Mouse (Mus musculus) yolk sac, embryonic 10.5 days (tissue): ENCODE measurements around the gene St3gal5.
"Not testable (repeated sequence)": the region's sequence is repeated elsewhere in the genome, so short reads cannot be mapped to it uniquely, and the experiment has no call there.

ENCODE experiments used
- DNase-seq: peaks from one replicate; pipeline ENCODE4 v3.0.0-alpha.2; 2017; ENCODE audit warnings: low spot score

Gene St3gal5

GRCm38 (mm10) chr6:72097181-72097995, at the start of gene St3gal5:
Gene St3gal5 (plus strand): TSS chr6:72097592.
- DNase-seq, result peak; percentile 94

- no peak for DNase-seq
Measured at GRCm38 (mm10) chr6:72048643-72049042, 48.7 kb upstream of the St3gal5 start.

GRCm38 (mm10) chr6:72049941-72050340, 47.5 kb upstream of the St3gal5 start:
- DNase-seq, result no peak

GRCm38 (mm10) chr6:72050827-72051226, 46.6 kb upstream of the St3gal5 start:
- DNase-seq, result no peak

- DNase-seq, result no peak
Measured at GRCm38 (mm10) chr6:72051247-72051646, 46.1 kb upstream of the St3gal5 start.

GRCm38 (mm10) chr6:72051757-72052156, 45.6 kb upstream of the St3gal5 start:
- DNase-seq, result no peak

GRCm38 (mm10) chr6:72056548-72056947, 40.8 kb upstream of the St3gal5 start:
- no peak for DNase-seq

GRCm38 (mm10) chr6:72058398-72058889, 38.9 kb upstream of the St3gal5 start:
- no peak for DNase-seq

- DNase-seq, result not testable (repeated sequence)
Measured at GRCm38 (mm10) chr6:72060677-72061076, 36.7 kb upstream of the St3gal5 start.

GRCm38 (mm10) chr6:72063718-72064117, 33.7 kb upstream of the St3gal5 start:
- DNase-seq, result no peak

- DNase-seq, result no peak
Measured at GRCm38 (mm10) chr6:72065988-72066387, 31.4 kb upstream of the St3gal5 start.

GRCm38 (mm10) chr6:72068436-72068835, 29.0 kb upstream of the St3gal5 start:
- DNase-seq, result no peak

- no peak for DNase-seq
Measured at GRCm38 (mm10) chr6:72071281-72071870, 26.0 kb upstream of the St3gal5 start.

GRCm38 (mm10) chr6:72073781-72074180, 23.6 kb upstream of the St3gal5 start:
- DNase-seq, result no peak

- no peak for DNase-seq
Measured at GRCm38 (mm10) chr6:72076512-72076911, 20.9 kb upstream of the St3gal5 start.

- no peak for DNase-seq
Measured at GRCm38 (mm10) chr6:72078178-72078577, 19.2 kb upstream of the St3gal5 start.

- no peak for DNase-seq
Measured at GRCm38 (mm10) chr6:72081318-72082024, 15.9 kb upstream of the St3gal5 start.

- no peak for DNase-seq
Measured at GRCm38 (mm10) chr6:72087402-72087801, 10.0 kb upstream of the St3gal5 start.

- DNase-seq, result no peak
Measured at GRCm38 (mm10) chr6:72089865-72090264, 7.5 kb upstream of the St3gal5 start.

- DNase-seq, result no peak
Measured at GRCm38 (mm10) chr6:72091007-72091406, 6.4 kb upstream of the St3gal5 start.

GRCm38 (mm10) chr6:72093121-72093520, 4.3 kb upstream of the St3gal5 start:
- no peak for DNase-seq

- DNase-seq, result no peak
Measured at GRCm38 (mm10) chr6:72096217-72096616, 1.2 kb upstream of the St3gal5 start.

- DNase-seq, result no peak
Measured at GRCm38 (mm10) chr6:72096669-72097068, 723 bp upstream of the St3gal5 start.
